Mouse (Mus musculus) thymus, adult 2 months (tissue): Measurements from ENCODE around the gene Cavin2. TPM values are rescaled to one million over a fixed set of nuclear protein-coding genes. Genes with fewer than 3 reads are reported as not detected.

Source experiments
- DNase-seq: peaks from one replicate; pipeline ENCODE4 v3.0.0; 2021
- H3K27ac ChIP-seq: fragments of 200-500 bp; 2 replicates; pipeline ENCODE4 v1.5.1; 2012; ENCODE audit warnings: low read length, control low read depth; ENCODE audit not compliant: control insufficient read depth, insufficient read depth
- H3K27me3 ChIP-seq: fragments of 200-500 bp; 2 replicates; pipeline ENCODE4 v1.6.1; 2012; ENCODE audit warnings: mild to moderate bottlenecking, low read length, moderate library complexity, mixed read lengths; ENCODE audit not compliant: control insufficient read depth, insufficient read depth
- H3K36me3 ChIP-seq: fragments of 200-500 bp; 2 replicates; pipeline ENCODE4 v1.6.1; 2012; ENCODE audit warnings: mild to moderate bottlenecking, low read length, moderate library complexity; ENCODE audit not compliant: control insufficient read depth, insufficient read depth
- H3K4me1 ChIP-seq: fragments of 200-500 bp; replicated peaks from 2 replicates; pipeline ENCODE4 v1.6.1; 2012; ENCODE audit warnings: low read length; ENCODE audit not compliant: control insufficient read depth, insufficient read depth
- H3K4me3 ChIP-seq: fragments of 200-500 bp; 2 replicates; pipeline ENCODE4 v1.5.1; 2012; ENCODE audit warnings: mild to moderate bottlenecking, low read length, control low read depth, moderate library complexity; ENCODE audit not compliant: control insufficient read depth, insufficient read depth
- CTCF ChIP-seq: fragments of 200-500 bp; IDR thresholded peaks from 2 replicates; pipeline ENCODE4 v1.5.1; 2012; ENCODE audit warnings: mild to moderate bottlenecking, control low read depth, low read length, moderate library complexity, borderline replicate concordance; ENCODE audit not compliant: control insufficient read depth, poor library complexity, insufficient read depth; ENCODE audit errors: extremely low read depth
- POLR2A ChIP-seq: fragments of 200-500 bp; IDR thresholded peaks from 2 replicates; pipeline ENCODE4 v1.6.1; 2012; ENCODE audit warnings: mild to moderate bottlenecking, low read length, control low read depth, moderate library complexity; ENCODE audit not compliant: control insufficient read depth, poor library complexity, insufficient read depth; ENCODE audit errors: extremely low read depth
- WGBS: fragments of 180-500 bp; shearing (Covaris S2); methylation state at CpG from one replicate; pipeline ENCODE4 v1.1.7; 2018; 5-methylcytosine and 5-hydroxymethylcytosine counted together
- polyA plus RNA-seq: library from polyadenylated mRNA; depleted of rRNA; stranded (reverse); fragments of >200 nt; gene quantifications from 2 replicates; pipeline ENCODE4 v1.2.3, GENCODE M21; 2012

The Cavin2 gene
- polyA plus RNA-seq, 1 experiment, result 9.4 TPM

DNA sequence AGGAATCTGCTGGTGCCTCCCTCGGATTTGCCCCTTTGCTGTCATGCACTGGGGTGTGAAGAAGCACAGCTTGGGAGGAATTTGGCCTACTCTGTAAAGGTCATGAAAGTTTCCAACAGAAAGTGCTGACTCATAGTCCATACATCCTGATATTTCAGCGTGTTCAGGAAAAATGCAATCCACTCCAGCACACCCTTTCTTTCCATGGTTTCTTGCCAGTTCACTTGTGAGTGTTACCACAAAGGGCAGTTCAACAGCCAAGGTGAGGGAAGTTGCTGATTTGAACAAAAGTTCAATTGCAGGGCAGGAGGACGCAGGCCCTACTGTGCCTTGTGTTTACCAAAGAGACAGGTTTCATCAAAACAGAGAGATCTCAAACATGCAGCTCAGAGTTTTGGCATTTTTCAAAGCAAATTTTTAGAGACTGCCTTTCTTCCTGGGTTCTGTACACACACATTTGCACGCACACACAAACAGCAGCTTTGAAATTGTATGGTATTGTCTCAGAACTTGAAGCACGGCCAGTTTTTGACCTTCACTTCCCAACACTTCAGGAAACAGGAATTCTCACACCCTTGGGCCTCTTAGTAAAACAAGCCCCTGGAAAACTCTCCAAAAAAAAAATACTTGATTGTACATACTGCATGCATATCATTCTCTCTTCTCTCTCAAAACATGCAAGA, 23.7 kb upstream of the Cavin2 start:
- Histone ChIP-seq H3K4me1 (no peaks in the 10 kb centered on the region), H3K36me3 (no peaks in the 10 kb centered on the region), H3K27ac (no peak overlapping the region), H3K27me3 (no peaks in the 10 kb centered on the region), H3K4me3 (no peak overlapping the region)
- TF ChIP-seq POLR2A (no peak), CTCF (no peak)
- 68% methylated on average over 5 of the region's 5 CpGs for WGBS
- no peak for DNase-seq

DNA sequence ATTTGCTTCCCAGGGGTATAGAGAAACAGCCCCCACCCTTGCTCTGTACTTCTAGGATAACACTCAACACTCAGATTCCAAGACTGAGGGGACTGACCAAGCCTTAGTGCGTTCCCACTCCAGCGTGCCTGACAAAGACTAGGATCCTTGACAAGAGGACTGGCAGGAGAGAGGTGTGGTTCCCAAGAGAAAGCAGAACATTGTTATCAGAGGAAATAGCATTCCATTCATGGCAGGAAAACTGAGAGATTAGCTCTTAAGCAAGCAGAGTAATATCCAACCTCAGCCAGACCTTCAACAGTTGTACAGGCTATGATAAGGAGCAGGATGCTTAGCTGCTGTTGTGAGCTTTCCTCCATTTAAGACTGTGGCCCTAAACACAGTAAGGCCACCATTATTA, 23.0 kb upstream of the Cavin2 start:
- WGBS, result 95% methylated on average over 2 of the region's 2 CpGs
- no peaks in the 10 kb centered on the region for H3K36me3 ChIP-seq
- H3K4me3 ChIP-seq, result no peak overlapping the region
- no peak overlapping the region for H3K27ac ChIP-seq
- H3K4me1 ChIP-seq, result no peaks in the 10 kb centered on the region
- no peak for DNase-seq
- TF ChIP-seq POLR2A, result no peak
- TF ChIP-seq CTCF, result no peak
- H3K27me3 ChIP-seq, result no peaks in the 10 kb centered on the region

DNA sequence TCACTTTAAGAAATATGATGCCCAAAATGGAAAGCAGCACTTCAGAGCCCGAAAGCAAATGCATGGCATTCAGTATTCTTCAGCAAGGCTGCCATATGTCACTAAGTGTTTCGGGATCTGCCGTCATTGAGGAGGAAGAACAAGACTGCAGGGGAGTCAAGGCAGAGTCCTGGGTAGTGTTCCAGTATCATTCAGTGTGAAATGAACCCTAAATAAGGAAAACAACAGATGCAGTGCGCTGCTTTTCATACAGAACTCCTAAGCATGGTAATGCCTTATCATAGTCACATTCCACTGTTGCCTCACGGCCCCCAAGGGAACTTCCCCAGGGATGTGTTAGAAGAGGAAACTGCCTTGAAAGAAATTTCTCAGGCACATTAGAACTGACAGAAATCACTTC, 21.8 kb upstream of the Cavin2 start:
- H3K27me3 ChIP-seq, result no peaks in the 10 kb centered on the region
- WGBS, result 88% methylated on average over 5 of the region's 5 CpGs
- H3K36me3 ChIP-seq, result no peaks in the 10 kb centered on the region
- no peak overlapping the region for H3K27ac ChIP-seq
- no peak overlapping the region for H3K4me3 ChIP-seq
- no peak for DNase-seq
- no peaks in the 10 kb centered on the region for H3K4me1 ChIP-seq
- no peak for TF ChIP-seq CTCF
- TF ChIP-seq POLR2A, result no peak

DNA sequence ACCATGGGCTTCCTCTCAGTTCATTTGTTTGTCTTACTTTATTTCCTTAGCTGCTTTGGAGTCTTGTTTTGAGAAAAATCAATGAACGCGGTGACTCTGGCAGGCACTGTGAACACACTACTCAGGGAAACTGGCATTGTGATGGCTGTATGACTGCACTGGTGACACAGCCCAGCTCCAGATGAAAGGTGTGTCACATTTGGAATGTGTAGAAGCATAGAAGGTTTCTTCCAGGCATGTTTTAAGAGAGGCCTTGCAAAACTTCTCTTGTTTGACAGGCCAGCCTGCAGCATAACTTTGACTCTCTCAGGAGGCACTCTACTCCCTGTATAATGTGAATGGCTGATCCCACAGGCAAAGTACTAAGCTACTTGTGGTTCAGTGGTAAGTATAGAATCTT, 20.7 kb upstream of the Cavin2 start:
- no peak overlapping the region for H3K27ac ChIP-seq

DNA sequence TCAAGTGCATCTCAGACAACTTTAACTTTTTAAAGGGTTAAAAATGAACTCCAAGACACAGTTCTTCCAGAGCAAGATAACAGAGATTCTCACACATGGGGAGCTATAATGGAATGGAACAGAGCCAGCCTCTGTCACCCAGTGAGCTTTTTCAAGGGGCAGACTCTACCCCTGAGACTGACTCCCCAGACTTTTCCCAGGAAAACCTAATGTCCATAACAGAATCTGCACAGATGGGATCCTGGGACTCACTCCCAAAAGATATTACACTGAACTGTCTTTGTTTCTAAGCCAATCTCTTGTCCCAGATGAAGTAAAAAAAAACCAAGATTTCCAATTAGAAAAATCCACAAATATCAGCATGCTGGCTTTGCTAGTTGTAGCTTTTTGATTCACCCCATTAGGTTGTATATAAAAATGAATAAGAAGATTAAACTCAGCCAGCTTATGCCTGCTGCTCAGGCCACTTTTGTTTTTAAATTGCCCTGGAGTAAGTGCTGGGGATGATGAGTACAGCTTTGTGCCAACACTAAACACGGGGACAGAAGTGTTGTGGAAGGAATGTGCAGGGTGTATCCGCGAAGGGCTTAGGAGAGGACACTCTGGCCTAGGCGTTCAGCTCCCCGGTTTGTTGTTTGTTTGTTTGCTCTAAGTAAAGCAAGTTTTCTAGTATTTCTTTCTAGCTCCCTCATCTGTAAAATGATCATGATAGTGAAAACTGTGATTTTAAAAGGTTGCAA, 18.6 kb upstream of the Cavin2 start:
- DNase-seq, result no peak
- TF ChIP-seq CTCF (no peak), POLR2A (no peak)
- H3K36me3 ChIP-seq, result no peaks in the 10 kb centered on the region
- H3K4me1 ChIP-seq, result no peaks in the 10 kb centered on the region
- no peaks in the 10 kb centered on the region for H3K27me3 ChIP-seq
- no peak overlapping the region for H3K27ac ChIP-seq
- no peak overlapping the region for H3K4me3 ChIP-seq
- 88% methylated on average over 5 of the region's 5 CpGs for WGBS

More for the DNA sequence above, 20.7 kb upstream of the Cavin2 start:
- no peaks in the 10 kb centered on the region for H3K4me1 ChIP-seq
- no peak for DNase-seq
- H3K4me3 ChIP-seq, result no peak overlapping the region
- 96% methylated on average over 2 of the region's 2 CpGs for WGBS
- H3K27me3 ChIP-seq, result no peaks in the 10 kb centered on the region
- TF ChIP-seq POLR2A (no peak), CTCF (no peak)
- H3K36me3 ChIP-seq, result no peaks in the 10 kb centered on the region

DNA sequence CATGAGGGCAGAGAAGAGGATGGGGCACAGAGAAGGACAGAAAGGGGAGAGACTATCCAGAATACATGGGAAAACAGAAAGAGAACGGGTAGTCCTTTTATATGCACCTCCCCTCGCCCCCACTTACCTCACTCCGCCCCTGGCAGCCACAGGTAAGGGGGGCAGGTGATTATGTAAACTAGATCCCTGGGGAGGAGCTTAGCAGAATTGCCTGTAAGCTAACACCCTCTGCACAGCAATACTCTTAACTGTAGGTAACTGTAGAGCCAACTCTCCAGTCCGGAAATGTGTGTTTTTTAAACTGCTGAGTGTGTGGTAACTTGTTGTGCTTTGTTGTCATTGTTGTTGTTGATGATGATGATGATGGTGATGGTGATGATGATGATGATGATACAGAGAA, 17.1 kb upstream of the Cavin2 start:
- no peak for DNase-seq
- H3K36me3 ChIP-seq, result no peaks in the 10 kb centered on the region
- no peaks in the 10 kb centered on the region for H3K27me3 ChIP-seq
- TF ChIP-seq CTCF, result no peak
- TF ChIP-seq POLR2A, result no peak
- H3K4me3 ChIP-seq, result no peak overlapping the region
- 86% methylated on average over 4 of the region's 4 CpGs for WGBS
- no peak overlapping the region for H3K27ac ChIP-seq
- H3K4me1 ChIP-seq, result no peaks in the 10 kb centered on the region
